Mouse (Mus musculus) adrenal gland, adult (tissue): ENCODE results near the gene Zfp963.
A peak's percentile ranks its signal among the peaks of the same experiment; 100 is the strongest.

Source experiments
- DNase-seq, 2 experiments: peaks; one replicate each; pipeline ENCODE4 v3.0.0; 2022 to 2023; ENCODE audit warnings: low spot score in 1 of 2; ENCODE audit not compliant: inconsistent age in 2 of 2

Gene Zfp963

DNA sequence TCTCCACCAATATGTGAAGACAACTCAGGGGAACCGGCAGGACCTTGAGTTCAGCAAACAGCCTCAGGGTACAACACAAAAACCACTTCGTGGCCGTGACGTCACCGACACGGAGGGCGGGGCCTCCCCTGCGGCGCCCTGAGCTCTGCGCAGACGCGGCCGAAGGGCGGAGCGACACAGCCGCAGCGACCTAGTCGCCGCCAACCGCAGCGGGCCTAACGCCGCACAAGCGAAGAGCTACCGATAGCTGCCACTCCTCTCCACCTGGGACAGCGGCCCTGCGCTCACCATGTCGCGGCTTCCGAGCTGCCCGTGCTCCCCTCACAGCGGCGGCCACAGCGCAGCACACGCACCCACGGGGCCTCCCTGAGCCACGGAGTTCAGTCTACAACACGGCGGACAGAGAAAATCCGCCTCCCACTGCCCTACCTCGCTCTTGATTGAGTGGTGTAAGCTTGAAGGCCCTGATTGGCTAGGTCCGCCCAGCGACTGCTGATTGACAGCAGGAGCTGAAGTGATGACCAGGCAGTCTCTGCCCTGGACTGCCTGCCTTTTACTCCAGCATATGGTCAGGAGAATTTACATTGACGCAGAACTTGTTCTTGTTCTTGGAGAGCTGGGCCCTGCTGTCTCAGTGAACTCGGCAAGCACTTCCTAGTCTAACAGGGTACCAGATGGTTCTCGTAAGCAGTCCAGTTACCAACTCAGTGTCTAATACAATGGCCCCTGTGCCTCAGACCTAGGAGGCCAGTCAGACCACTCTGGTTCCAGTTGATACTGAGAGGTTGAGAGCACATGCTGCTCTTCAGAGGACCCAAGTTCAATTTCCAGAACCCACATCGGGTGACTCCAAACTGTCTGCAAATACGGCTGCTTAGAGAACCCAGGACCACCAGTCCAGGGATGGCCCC lies at the start of gene Zfp963:
TSS of gene Zfp963 (minus strand) at position 427 of the 911 bp plus-strand sequence.
- DNase-seq, result peak; percentile 96 to 98

GRCm38 (mm10) chr8:69799261-69799660 lies 49.5 kb upstream of the Zfp963 start:
- no peak for DNase-seq

DNA sequence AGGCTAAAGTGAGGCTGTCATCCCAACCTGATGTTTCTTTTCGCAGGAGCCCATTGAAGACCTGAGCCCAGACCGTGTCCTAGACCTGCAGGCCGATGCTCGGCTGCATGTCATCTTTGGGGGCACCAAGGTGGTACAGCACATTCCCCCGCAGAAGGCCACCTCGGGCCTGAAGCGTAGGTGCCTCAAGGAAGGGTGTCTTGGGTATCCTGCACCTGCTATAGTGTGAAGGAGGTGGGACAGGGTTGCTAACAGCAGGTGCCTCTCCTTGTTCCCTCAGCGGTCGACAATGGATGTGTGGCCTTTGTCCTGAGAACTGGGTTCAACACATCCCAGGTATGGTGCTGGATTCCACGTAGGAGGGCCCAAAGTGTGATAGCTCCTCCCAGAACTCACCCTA lies 47.9 kb upstream of the Zfp963 start:
- no peak for DNase-seq

- no peak for DNase-seq
Observed at GRCm38 (mm10) chr8:69796721-69797345, 47.1 kb upstream of the Zfp963 start.

GRCm38 (mm10) chr8:69794901-69795300 lies 45.1 kb upstream of the Zfp963 start:
- no peak for DNase-seq

DNA sequence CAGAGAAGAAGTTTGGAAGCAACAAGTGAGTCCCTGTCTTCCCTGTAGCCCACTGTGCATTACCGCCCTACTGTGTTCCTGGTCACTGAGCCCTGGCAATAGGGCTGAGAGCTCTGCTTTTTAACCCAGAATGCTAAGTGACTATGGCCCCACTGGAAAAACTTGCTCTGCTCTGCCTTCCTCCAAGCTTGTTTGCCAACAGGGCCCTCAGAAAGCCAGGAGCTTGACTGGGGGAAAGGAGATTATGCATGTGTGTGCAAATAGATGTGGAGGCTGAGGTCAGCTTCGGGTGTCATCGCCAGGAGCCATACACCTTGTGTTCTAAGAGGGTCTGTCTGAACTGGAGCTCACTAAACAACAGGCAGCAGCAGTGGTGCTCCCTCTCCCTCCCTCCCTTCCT lies 44.3 kb upstream of the Zfp963 start:
- no peak for DNase-seq

DNA sequence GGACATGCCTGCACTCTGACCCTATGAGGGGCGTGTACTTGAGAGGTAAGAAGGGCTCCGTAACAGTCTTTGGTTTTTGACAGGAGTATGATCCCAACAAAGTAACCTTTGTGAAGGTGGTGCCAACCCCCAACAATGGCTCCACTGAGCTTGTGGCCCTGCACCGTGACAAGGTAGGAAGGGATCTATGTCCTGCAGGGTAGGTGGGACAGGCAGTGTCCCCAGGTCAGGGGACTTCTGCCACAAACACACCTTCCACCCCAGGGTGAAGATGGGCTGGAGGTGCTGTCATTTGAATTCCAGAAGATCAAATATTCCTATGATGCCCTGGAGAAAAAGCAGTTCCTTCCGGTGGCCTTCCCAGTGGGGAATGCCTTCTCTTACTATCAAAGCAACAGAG lies 43.9 kb upstream of the Zfp963 start:
- DNase-seq, result no peak

GRCm38 (mm10) chr8:69791415-69792068 lies 41.8 kb upstream of the Zfp963 start:
- DNase-seq, result no peak

DNA sequence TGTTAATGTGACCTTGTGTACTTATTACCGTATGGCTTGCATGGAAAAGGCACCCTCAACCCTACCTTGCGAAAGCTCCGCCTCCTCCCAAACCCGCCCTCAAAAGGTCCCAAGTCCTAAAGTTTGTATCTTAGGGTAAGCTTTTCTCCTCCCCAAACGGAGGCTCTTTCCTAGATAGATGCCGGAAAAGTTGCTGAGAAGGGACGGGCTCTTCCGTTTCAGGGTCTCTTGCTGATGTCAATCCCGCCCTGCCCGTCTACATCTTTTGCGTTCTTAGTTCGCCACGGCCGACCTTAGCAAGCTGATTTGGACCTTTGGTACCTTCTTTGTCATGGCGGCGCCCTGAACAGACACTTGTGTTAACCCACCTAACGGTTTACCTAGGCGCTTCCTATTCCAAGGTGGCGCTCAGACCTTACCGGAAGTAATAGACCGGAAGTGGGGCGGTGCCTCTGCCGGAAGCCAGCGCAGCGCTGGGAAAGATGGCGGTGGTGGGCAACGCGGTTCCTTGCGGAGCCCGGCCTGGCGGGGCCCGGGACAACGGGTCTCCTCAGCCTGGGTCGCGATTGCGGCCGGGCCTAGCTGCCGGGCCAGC lies 41.1 kb upstream of the Zfp963 start, which contains the start of the genes Atp13a1 and Zfp866:
TSS of gene Atp13a1 (plus strand) at position 391 of the 595 bp plus-strand sequence.
TSS of gene Zfp866 (minus strand) at position 406 of the 595 bp plus-strand sequence.
- peak; percentile 92 to 97 for DNase-seq

GRCm38 (mm10) chr8:69790364-69790763 lies 40.6 kb upstream of the Zfp963 start:
- no peak for DNase-seq

GRCm38 (mm10) chr8:69789731-69790130 lies 40.0 kb upstream of the Zfp963 start:
- no peak for DNase-seq

- no peak for DNase-seq
Observed at GRCm38 (mm10) chr8:69789105-69789504, 39.3 kb upstream of the Zfp963 start.

- DNase-seq, result no peak
Observed at GRCm38 (mm10) chr8:69777111-69777510, 27.3 kb upstream of the Zfp963 start.

- no peak for DNase-seq
Observed at GRCm38 (mm10) chr8:69775149-69775534, 25.4 kb upstream of the Zfp963 start.

- DNase-seq, result peak; percentile 92 to 96
Observed at GRCm38 (mm10) chr8:69774503-69775148, 24.9 kb upstream of the Zfp963 start, which contains the start of gene Gm20422. Gene Gm20422, minus strand, starts transcription at chr8:69774886.

DNA sequence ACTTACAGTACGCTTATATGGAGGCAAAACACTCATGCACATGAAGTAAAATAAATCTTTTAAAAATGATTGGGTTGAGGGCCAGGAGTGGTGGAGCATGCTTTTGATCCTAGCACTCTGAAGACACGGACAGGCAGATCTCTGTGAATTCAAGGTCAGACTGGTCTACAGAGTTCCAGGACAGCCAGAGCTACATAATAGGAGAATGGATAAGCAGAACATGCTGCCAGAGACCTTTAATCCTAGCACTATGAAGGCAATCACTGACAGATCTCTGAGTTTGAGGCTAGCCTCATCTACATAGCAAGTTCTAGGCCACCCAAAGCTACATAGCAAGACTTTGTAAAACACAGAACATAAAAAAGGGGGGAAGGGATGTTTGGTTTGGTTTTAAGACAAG lies 22.3 kb upstream of the Zfp963 start:
- no peak for DNase-seq

DNA sequence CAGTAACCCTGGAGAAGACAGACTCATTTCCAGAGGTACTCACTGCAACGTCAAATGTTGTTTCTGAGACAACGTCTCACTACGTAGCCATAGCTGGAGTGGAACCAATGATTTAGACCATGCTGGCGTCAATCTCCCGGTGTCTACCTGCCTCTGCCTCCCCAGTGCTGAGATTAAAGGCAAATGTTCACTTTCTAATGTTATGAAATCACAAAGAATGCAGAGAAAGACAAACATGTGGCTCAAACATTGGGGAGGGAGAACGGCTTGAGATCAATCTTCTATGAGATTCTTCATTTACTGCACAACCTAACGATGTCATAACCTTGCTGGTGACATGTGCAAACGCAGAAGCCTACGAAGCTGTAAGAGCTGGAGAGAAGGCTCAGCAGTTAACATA lies 21.5 kb upstream of the Zfp963 start:
- DNase-seq, result no peak

DNA sequence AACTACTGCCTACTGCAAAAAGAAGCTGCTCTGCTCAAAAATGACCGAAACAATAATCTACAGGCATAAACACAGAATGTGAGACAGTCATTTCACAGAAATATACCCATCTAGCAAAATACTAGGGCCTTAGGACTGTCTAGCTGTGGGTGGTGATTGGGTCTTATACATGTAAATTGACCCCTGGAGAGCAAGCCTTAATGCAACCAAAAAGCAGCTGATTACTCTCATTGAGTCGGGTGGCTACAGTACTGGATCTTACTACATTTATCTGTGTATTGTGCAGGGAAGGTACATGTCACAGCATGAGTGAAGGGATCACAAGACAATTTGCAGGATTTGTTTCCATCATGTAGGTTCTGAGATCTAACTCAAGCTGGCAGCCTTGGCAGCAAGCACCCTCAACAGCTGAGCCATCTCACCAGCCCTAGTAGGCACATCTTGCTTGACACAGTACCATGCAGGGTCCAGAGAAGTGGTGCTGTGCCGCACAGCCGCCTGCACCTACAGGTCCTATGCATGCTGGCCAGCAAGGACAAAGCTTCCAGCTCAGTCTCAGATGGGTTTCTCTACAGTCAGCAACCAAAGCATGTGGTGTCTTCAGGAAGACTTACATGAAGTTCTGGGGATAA lies 12.2 kb upstream of the Zfp963 start:
- DNase-seq, result no peak

DNA sequence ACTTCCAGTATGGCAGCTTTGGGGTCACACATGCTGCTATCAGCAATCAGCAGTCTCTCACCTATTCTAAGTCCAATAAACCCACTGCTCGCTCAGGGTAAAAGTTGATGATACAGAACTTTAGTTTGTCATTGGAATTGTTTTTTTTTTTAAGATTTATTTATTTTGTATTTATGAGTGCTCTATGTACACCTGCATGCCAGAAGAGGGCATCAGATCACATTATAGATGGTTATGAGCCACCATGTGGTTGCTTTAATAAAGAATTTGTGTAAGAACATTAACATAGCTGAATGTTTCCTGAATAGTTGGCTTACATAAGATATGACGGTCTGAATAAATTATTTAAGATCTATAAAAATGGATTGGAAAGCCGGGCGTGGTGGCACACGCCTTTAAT lies 8.5 kb upstream of the Zfp963 start:
- no peak for DNase-seq

DNA sequence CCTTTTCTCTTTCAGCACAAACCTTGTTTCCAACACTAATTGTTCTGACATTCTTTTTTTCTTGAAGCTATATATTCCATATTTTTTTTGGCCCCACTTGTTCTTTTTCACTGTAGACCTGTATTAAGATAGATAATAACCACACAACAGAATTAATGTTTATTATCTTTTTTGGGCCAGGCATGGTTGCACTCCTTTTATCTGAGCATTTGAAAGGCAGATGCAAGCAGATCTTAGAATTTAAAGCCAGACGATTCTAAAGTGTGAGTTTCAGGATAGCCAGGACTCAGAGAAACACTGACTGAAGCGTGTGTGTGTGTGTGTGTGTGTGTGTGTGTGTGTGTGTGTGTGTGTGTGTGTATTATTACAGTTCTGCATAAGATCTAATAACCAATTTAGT lies 2.7 kb upstream of the Zfp963 start:
- DNase-seq, result no peak
